Mouse (Mus musculus) mature B cell (primary cell): ENCODE data around the gene Lce1j.
"Not testable (repeated sequence)": the region's sequence is repeated elsewhere in the genome, so short reads cannot be mapped to it uniquely, and the experiment has no call there.

Experiments used
- in situ Hi-C: fragments of 300-500 bp; cut with MboI; formaldehyde crosslinking; loops from 2 replicates; pipeline ENCODE4 v1.14.3; 2019

Gene Lce1j

GRCm38 (mm10) chr3:92790414-92790813 is at the start of gene Lce1j:
Gene Lce1j (minus strand): TSS chr3:92790514.
- in situ Hi-C loops, result no loop called here

GRCm38 (mm10) chr3:92827108-92827507 is 36.8 kb upstream of the Lce1j start, which contains the start of gene Kprp:
Gene Kprp (minus strand): TSS chr3:92827247.
- in situ Hi-C loops, result no loop called here

- in situ Hi-C loops, result no loop called here
Observed at GRCm38 (mm10) chr3:92825808-92826207, 35.5 kb upstream of the Lce1j start.

GRCm38 (mm10) chr3:92816036-92816435 is 25.7 kb upstream of the Lce1j start:
- in situ Hi-C loops, result not testable (repeated sequence)

GRCm38 (mm10) chr3:92815581-92815980 is 25.3 kb upstream of the Lce1j start:
- in situ Hi-C loops, result no loop called here

GRCm38 (mm10) chr3:92807791-92808190 is 17.5 kb upstream of the Lce1j start, which contains the start of gene Lce1k:
Gene Lce1k (minus strand): TSS chr3:92807891.
- in situ Hi-C loops, result no loop called here

- in situ Hi-C loops, result no loop called here
Observed at GRCm38 (mm10) chr3:92778799-92779198, 11.5 kb downstream of the Lce1j start, which contains the start of gene Lce1i. Gene Lce1i (minus strand): TSS chr3:92778899.

GRCm38 (mm10) chr3:92771573-92771972 is 18.7 kb downstream of the Lce1j start:
- in situ Hi-C loops, result no loop called here

GRCm38 (mm10) chr3:92764965-92765364 is 25.3 kb downstream of the Lce1j start, which contains the start of gene Lce1h:
Gene Lce1h (minus strand): TSS chr3:92765065.
- in situ Hi-C loops, result no loop called here

GRCm38 (mm10) chr3:92753197-92753596 is 37.1 kb downstream of the Lce1j start:
- in situ Hi-C loops, result no loop called here

- in situ Hi-C loops, result no loop called here
Observed at GRCm38 (mm10) chr3:92752238-92752637, 38.1 kb downstream of the Lce1j start, which contains the start of gene Lce1g. Gene Lce1g (minus strand): TSS chr3:92752338.

GRCm38 (mm10) chr3:92738996-92739395 is 51.3 kb downstream of the Lce1j start, which contains the start of gene Gm38119:
Gene Gm38119 (minus strand): TSS chr3:92739096.
- in situ Hi-C loops, result no loop called here
